Mouse (Mus musculus) olfactory bulb, adult 2 months (tissue): ENCODE results near the gene Spata17. TPM values are rescaled to one million over a fixed set of nuclear protein-coding genes. Genes with fewer than 3 reads are reported as not detected.
A peak's percentile ranks its signal among the peaks of the same experiment; 100 is the strongest.

ENCODE experiments used
- H3K27ac ChIP-seq: fragments of 200-500 bp; 2 replicates; pipeline ENCODE4 v1.5.1; 2012; ENCODE audit warnings: low read depth, low read length; ENCODE audit not compliant: insufficient read depth
- H3K4me1 ChIP-seq: fragments of 200-500 bp; 2 replicates; pipeline ENCODE4 v1.6.1; 2012; ENCODE audit warnings: low read length; ENCODE audit not compliant: control insufficient read depth, insufficient read depth
- H3K4me3 ChIP-seq: fragments of 200-500 bp; 2 replicates; pipeline ENCODE4 v1.5.1; 2012; ENCODE audit warnings: mild to moderate bottlenecking, low read depth, low read length, moderate library complexity; ENCODE audit not compliant: insufficient read depth
- CTCF ChIP-seq: fragments of 200-500 bp; IDR thresholded peaks from 2 replicates; pipeline ENCODE4 v1.5.1; 2012; ENCODE audit warnings: low read depth, mild to moderate bottlenecking, low read length, moderate library complexity; ENCODE audit not compliant: insufficient read depth
- POLR2A ChIP-seq: fragments of 200-500 bp; IDR thresholded peaks from 2 replicates; pipeline ENCODE4 v1.6.1; 2012; ENCODE audit warnings: mild to moderate bottlenecking, low read depth, low read length, moderate library complexity; ENCODE audit not compliant: insufficient read depth
- WGBS: fragments of 180-500 bp; shearing (Covaris S2); methylation state at CpG from one replicate; pipeline ENCODE4 v1.1.7; 2018; 5-methylcytosine and 5-hydroxymethylcytosine counted together
- polyA plus RNA-seq: library from polyadenylated mRNA; stranded (reverse); fragments of >200 nt; gene quantifications from 2 replicates; pipeline ENCODE4 v1.2.4, GENCODE M21; 2012; ENCODE audit warnings: low replicate concordance; ENCODE audit not compliant: missing spikeins, insufficient read depth, insufficient read length

The Spata17 gene
- polyA plus RNA-seq, 1 experiment, result not detected

GRCm38 (mm10) chr1:187031796-187032195 is 183.5 kb downstream of the Spata17 start:
- 31% methylated on average over 6 of the region's 6 CpGs for WGBS
- TF ChIP-seq POLR2A, result no peak
- TF ChIP-seq CTCF, result peak; percentile 56; the same call in 1 of the 2 replicates

GRCm38 (mm10) chr1:187028841-187029240 is 186.4 kb downstream of the Spata17 start:
- H3K4me1 ChIP-seq, result no peaks in the 10 kb centered on the region
- no peak overlapping the region for H3K27ac ChIP-seq
- no peak for TF ChIP-seq POLR2A
- no peak for TF ChIP-seq CTCF
- 71% methylated on average over 6 of the region's 6 CpGs for WGBS
- H3K4me3 ChIP-seq, result no peak overlapping the region

More at GRCm38 (mm10) chr1:187031796-187032195, 183.5 kb downstream of the Spata17 start:
- H3K4me3 ChIP-seq, result no peak overlapping the region
- no peaks in the 10 kb centered on the region for H3K4me1 ChIP-seq
- no peak overlapping the region for H3K27ac ChIP-seq

GRCm38 (mm10) chr1:187020011-187020410 is 195.3 kb downstream of the Spata17 start:
- WGBS, result 69% methylated on average over 7 of the region's 7 CpGs
- no peak overlapping the region for H3K4me3 ChIP-seq
- H3K4me1 ChIP-seq, result no peaks in the 10 kb centered on the region
- H3K27ac ChIP-seq, result no peak overlapping the region
- TF ChIP-seq CTCF (no peak), POLR2A (no peak)

- no peaks in the 10 kb centered on the region for H3K4me1 ChIP-seq
- H3K27ac ChIP-seq, result no peak overlapping the region
- WGBS, result 71% methylated on average over 4 of the region's 4 CpGs
Observed at GRCm38 (mm10) chr1:187016116-187016515, 199.1 kb downstream of the Spata17 start.

GRCm38 (mm10) chr1:187015673-187016072 is 199.6 kb downstream of the Spata17 start:
- WGBS, result 94% methylated on average over 1 of the region's 1 CpGs
- no peaks in the 10 kb centered on the region for H3K4me1 ChIP-seq
- TF ChIP-seq CTCF (no peak), POLR2A (no peak)
- H3K27ac ChIP-seq, result no peak overlapping the region
- H3K4me3 ChIP-seq, result no peak overlapping the region

More at GRCm38 (mm10) chr1:187016116-187016515, 199.1 kb downstream of the Spata17 start:
- H3K4me3 ChIP-seq, result no peak overlapping the region
- TF ChIP-seq CTCF (no peak), POLR2A (no peak)

GRCm38 (mm10) chr1:187014141-187014540 is 201.1 kb downstream of the Spata17 start:
- Histone ChIP-seq H3K4me3 (no peak overlapping the region), H3K27ac (no peak overlapping the region), H3K4me1 (no peaks in the 10 kb centered on the region)
- no peak for TF ChIP-seq CTCF
- TF ChIP-seq POLR2A, result no peak
- 93% methylated on average over 2 of the region's 2 CpGs for WGBS

GRCm38 (mm10) chr1:187011601-187012000 is 203.7 kb downstream of the Spata17 start:
- Histone ChIP-seq H3K4me1 (no peaks in the 10 kb centered on the region), H3K27ac (no peak overlapping the region), H3K4me3 (no peak overlapping the region)
- TF ChIP-seq POLR2A (no peak), CTCF (no peak)
- 92% methylated on average over 4 of the region's 4 CpGs for WGBS

- WGBS, result 94% methylated on average over 11 of the region's 11 CpGs
- H3K4me3 ChIP-seq, result no peak overlapping the region
Observed at GRCm38 (mm10) chr1:187010071-187010470, 205.2 kb downstream of the Spata17 start.

GRCm38 (mm10) chr1:187008236-187008635 is 207.0 kb downstream of the Spata17 start:
- TF ChIP-seq POLR2A, result no peak
- no peak for TF ChIP-seq CTCF

More at GRCm38 (mm10) chr1:187010071-187010470, 205.2 kb downstream of the Spata17 start:
- Histone ChIP-seq H3K4me1 (no peaks in the 10 kb centered on the region), H3K27ac (no peak overlapping the region)
- TF ChIP-seq CTCF (no peak), POLR2A (no peak)

More at GRCm38 (mm10) chr1:187008236-187008635, 207.0 kb downstream of the Spata17 start:
- 68% methylated on average over 7 of the region's 7 CpGs for WGBS
- Histone ChIP-seq H3K4me1 (no peaks in the 10 kb centered on the region), H3K4me3 (no peak overlapping the region), H3K27ac (no peak overlapping the region)
